Mouse (Mus musculus) G1E (cell line): ENCODE results near the gene Camta1.

ENCODE experiments used
- CTCF ChIP-seq: IDR thresholded peaks from 2 replicates; pipeline ENCODE4 v1.5.1; 2012; ENCODE audit warnings: low read depth, low read length, inconsistent platforms, mixed read lengths
- GATA1 ChIP-seq: IDR thresholded peaks from 2 replicates; pipeline ENCODE4 v1.6.1; 2012; ENCODE audit warnings: borderline replicate concordance, low read length, inconsistent platforms, mixed read lengths
- GATA2 ChIP-seq: IDR thresholded peaks from 2 replicates; pipeline ENCODE4 v1.6.1; 2012; ENCODE audit warnings: low read depth, low read length, inconsistent platforms, borderline replicate concordance
- POLR2AphosphoS5 ChIP-seq: IDR thresholded peaks from 2 replicates; pipeline ENCODE4 v1.6.1; 2012; ENCODE audit warnings: low read depth, low read length, inconsistent platforms; ENCODE audit not compliant: insufficient replicate concordance
- TAL1 ChIP-seq: conservative IDR thresholded peaks from 2 replicates; pipeline ENCODE4 v1.6.1; 2012; ENCODE audit warnings: low read depth, low read length, inconsistent platforms, mixed read lengths

DNA sequence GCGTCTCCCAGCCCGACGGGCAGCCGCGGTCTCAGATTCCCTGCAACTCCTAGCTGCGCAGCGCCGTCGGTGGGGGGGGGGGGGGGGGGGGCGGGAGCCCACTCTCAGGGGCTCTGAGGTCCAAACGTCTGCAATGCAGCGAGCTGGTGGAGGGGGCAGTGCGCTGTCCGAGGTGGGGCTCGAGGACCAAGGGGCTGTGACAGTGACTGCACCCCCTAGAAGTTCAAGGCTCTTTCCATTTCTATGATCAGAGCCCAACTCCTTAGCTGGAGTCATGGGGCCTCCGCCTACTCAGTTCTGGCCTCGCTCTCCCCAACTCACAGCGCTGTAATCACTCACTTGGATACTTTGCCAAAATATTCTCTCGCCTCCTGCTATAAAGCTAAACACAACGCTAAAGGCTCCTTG is 752.8 kb downstream of the Camta1 start:
- no peak for TF ChIP-seq CTCF
- no peak for TF ChIP-seq GATA1
- TF ChIP-seq TAL1: no peak
- no peak for TF ChIP-seq POLR2AphosphoS5
- no peak for TF ChIP-seq GATA2
